In genomic region chr11:94550442-94550744, GRCm38 (mm10) we compare ENCODE assay signal across 32 mouse cellular contexts. TPM values are rescaled to one million over a fixed set of nuclear protein-coding genes. Genes with fewer than 3 reads are reported as not detected.
DNase-seq lines count a peak whose midpoint lies in the region; ATAC-seq and TF ChIP-seq lines count a peak whose summit lies in the region.
"Had no signal": no experiment of that assay in that cellular context is flagged by ENCODE, and none has a peak within 500 bp of the region (broad histone marks: within the 10 kb centered on the region; RNA-seq: fewer than 3 reads in every experiment).

No protein-coding gene starts in this region.

- H3K27ac ChIP-seq in limb, embryonic 14.5 days (replicated peaks; ENCODE audit: low read depth, low read length), result peak overlapping the region; percentile 33; the same call in 1 of the 2 replicates
- H3K27ac ChIP-seq: hindbrain, embryonic 10.5 days; intestine, embryonic 15.5 days; kidney, embryonic 15.5 days; midbrain, embryonic 15.5 days; neural tube, embryonic 12.5 days had no signal

- no peak for TF ChIP-seq POLR2A in limb, embryonic 14.5 days (IDR thresholded peaks at IDR 0.05; ENCODE audit: borderline replicate concordance, extremely low read depth, insufficient read depth, insufficient read length)

- DNase-seq in cerebellum, adult 9-11 months, result peak; percentile 46
- no peak for DNase-seq in limb, embryonic 14.5 days (ENCODE audit: low spot score)
- no peak for DNase-seq in frontal cortex, adult 2 months (ENCODE audit: extremely low spot score in 1 of 2, low spot score in 1 of 2)
- no peak for DNase-seq in thymus, postnatal 0 days (ENCODE audit: low spot score)
- DNase-seq: adrenal gland, postnatal 14 days; B cell, adult 2 months; cerebellum, postnatal 36 days; gastrocnemius, postnatal 25 days; heart, adult 18-20 months; heart, postnatal 10 days; kidney, postnatal 36 days; lung, adult 18-20 months; lung, postnatal 14 days; retina, postnatal 1 day; right cerebral cortex, postnatal 25 days; thymus, postnatal 36 days had no signal

- H3K9me3 ChIP-seq in megakaryocyte, embryonic 14.5 days, result peaks cover 7% of the 10 kb centered on the region
- H3K9me3 ChIP-seq in limb, embryonic 14.5 days (ENCODE audit: control insufficient read depth, low read length), result no peaks in the 10 kb centered on the region
- H3K9me3 ChIP-seq: G1E; intestine, embryonic 15.5 days; kidney, embryonic 15.5 days; midbrain, embryonic 15.5 days; neural tube, embryonic 12.5 days had no signal

- no peak overlapping the region for H3K4me2 ChIP-seq in limb, embryonic 14.5 days (replicated peaks; ENCODE audit: low read depth, low read length, severe bottlenecking)
- H3K4me2 ChIP-seq: heart, embryonic 12.5 days; intestine, embryonic 15.5 days; kidney, embryonic 15.5 days; liver, embryonic 11.5 days; midbrain, embryonic 15.5 days; neural tube, embryonic 12.5 days had no signal

- ATAC-seq in cerebellum, adult (ENCODE audit: insufficient number of reproducible peaks, low FRiP score, low TSS enrichment), result no peak
- ATAC-seq in megakaryocyte, adult 5-6 weeks (ENCODE audit: poor library complexity, severe bottlenecking), result no peak
- peak; percentile 6; the same call in 1 of the 2 replicates for ATAC-seq in common myeloid progenitor, adult 5-6 weeks (replicated peaks; ENCODE audit: low read depth, poor library complexity, severe bottlenecking)
- no peak for ATAC-seq in limb, embryonic 14.5 days (ENCODE audit: low FRiP score, low read depth)
- ATAC-seq: forebrain, embryonic 14.5 days; hindbrain, embryonic 16.5 days; intestine, embryonic 15.5 days; midbrain, embryonic 15.5 days had no signal

- peaks cover 12% of the 10 kb centered on the region for H3K36me3 ChIP-seq in megakaryocyte, embryonic 14.5 days (replicated peaks; ENCODE audit: low read length)
- no peaks in the 10 kb centered on the region for H3K36me3 ChIP-seq in limb, embryonic 14.5 days (ENCODE audit: control insufficient read depth, insufficient read depth, low read length)
- H3K36me3 ChIP-seq: hindbrain, embryonic 10.5 days; intestine, embryonic 15.5 days; midbrain, embryonic 15.5 days; neural tube, embryonic 12.5 days had no signal

- no peaks in the 10 kb centered on the region for H3K27me3 ChIP-seq in megakaryocyte, embryonic 14.5 days (replicated peaks)
- no peaks in the 10 kb centered on the region for H3K27me3 ChIP-seq in limb, embryonic 14.5 days (ENCODE audit: control insufficient read depth, insufficient read depth, low read length)
- H3K27me3 ChIP-seq: CH12.LX; heart, embryonic 12.5 days; intestine, embryonic 15.5 days; kidney, embryonic 15.5 days; midbrain, embryonic 15.5 days; neural tube, embryonic 12.5 days had no signal

- H3K4me1 ChIP-seq in megakaryocyte, embryonic 14.5 days, result peaks cover 55% of the 10 kb centered on the region
- H3K4me1 ChIP-seq in limb, embryonic 14.5 days (ENCODE audit: control insufficient read depth, insufficient read depth, low read length), result peaks cover 12% of the 10 kb centered on the region

- peak overlapping the region; percentile 71 for H3K4me3 ChIP-seq in megakaryocyte, embryonic 14.5 days (replicated peaks)
- H3K4me3 ChIP-seq in limb, embryonic 14.5 days (replicated peaks; ENCODE audit: low read length), result no peak overlapping the region
- H3K4me3 ChIP-seq: heart, embryonic 12.5 days; hindbrain, embryonic 10.5 days; intestine, embryonic 15.5 days; kidney, embryonic 15.5 days; midbrain, embryonic 15.5 days; neural tube, embryonic 12.5 days had no signal

- H3K9ac ChIP-seq in limb, embryonic 14.5 days (ENCODE audit: low read depth, low read length, severe bottlenecking), result no peak overlapping the region
- H3K9ac ChIP-seq: heart, embryonic 12.5 days; intestine, embryonic 15.5 days; kidney, embryonic 15.5 days; midbrain, embryonic 15.5 days; neural tube, embryonic 12.5 days had no signal

- 74% methylated on average over 5 of the region's 5 CpGs for WGBS in limb, embryonic 14.5 days

RNA-seq across cellular contexts. Expression of gene Rsad1, which starts 1.3 kb away (rescaled TPM):
- polyA plus RNA-seq in megakaryocyte, embryonic 14.5 days (2012; ENCODE audit: insufficient read depth, low replicate concordance), result 0.92 and 2.2 TPM in 2 replicates
- 0.32 and 0.40 TPM in 2 replicates for total RNA-seq in megakaryocyte, adult 5-6 weeks (2015)
- total RNA-seq in megakaryocyte, adult 5-6 weeks (2017), result 0.59 and 0.89 TPM in 2 replicates
- total RNA-seq in common myeloid progenitor, adult 5-6 weeks (2017), result 6.2 and 10.6 TPM in 2 replicates
- polyA plus RNA-seq in limb, embryonic 14.5 days (2012; rRNA removed), result 11.5 and 12.9 TPM in 2 replicates
- 2.2 and 3.9 TPM in 2 replicates for polyA plus RNA-seq in limb, embryonic 14.5 days (2014; fragmentation: Nextera tagmentation; extraction: Ambion mirVana)
- polyA plus RNA-seq in frontal cortex, adult 2 months (2012; rRNA removed), result 11.8 and 12.5 TPM in 2 replicates
- polyA plus RNA-seq in thymus, postnatal 0 days (2015; fragmentation: Nextera tagmentation; extraction: Ambion mirVana), result 2.4 and 3.2 TPM in 2 replicates

RNA-seq across cellular contexts. Expression of gene Chad, which starts 14.5 kb away (rescaled TPM):
- 0.45 TPM in 1 of 2 replicates, not detected in the other for polyA plus RNA-seq in megakaryocyte, embryonic 14.5 days (2012; ENCODE audit: insufficient read depth, low replicate concordance)
- total RNA-seq in megakaryocyte, adult 5-6 weeks (2015), result not detected in 2 replicates
- total RNA-seq in megakaryocyte, adult 5-6 weeks (2017), result not detected in 2 replicates
- total RNA-seq in common myeloid progenitor, adult 5-6 weeks (2017), result not detected in 2 replicates
- polyA plus RNA-seq in limb, embryonic 14.5 days (2012; rRNA removed), result 29.5 and 47.5 TPM in 2 replicates
- polyA plus RNA-seq in limb, embryonic 14.5 days (2014; fragmentation: Nextera tagmentation; extraction: Ambion mirVana), result 17.0 and 18.2 TPM in 2 replicates
- polyA plus RNA-seq in frontal cortex, adult 2 months (2012; rRNA removed), result 0.11 and 0.22 TPM in 2 replicates
- 0.94 and 1.3 TPM in 2 replicates for polyA plus RNA-seq in thymus, postnatal 0 days (2015; fragmentation: Nextera tagmentation; extraction: Ambion mirVana)
- total RNA-seq: adrenal gland, postnatal 14 days had no signal
- polyA plus RNA-seq: G1E had no signal

RNA-seq across cellular contexts. Expression of gene Mycbpap, which starts 28.9 kb away (rescaled TPM):
- polyA plus RNA-seq in megakaryocyte, embryonic 14.5 days (2012; ENCODE audit: insufficient read depth, low replicate concordance), result not detected in 2 replicates
- total RNA-seq in megakaryocyte, adult 5-6 weeks (2015), result 0.23 TPM in 1 of 2 replicates, not detected in the other
- total RNA-seq in megakaryocyte, adult 5-6 weeks (2017), result 0.20 TPM in 1 of 2 replicates, not detected in the other
- total RNA-seq in common myeloid progenitor, adult 5-6 weeks (2017), result 0.55 and 10.8 TPM in 2 replicates
- 2.5 and 2.6 TPM in 2 replicates for polyA plus RNA-seq in limb, embryonic 14.5 days (2012; rRNA removed)
- polyA plus RNA-seq in limb, embryonic 14.5 days (2014; fragmentation: Nextera tagmentation; extraction: Ambion mirVana), result 1.2 and 1.5 TPM in 2 replicates
- polyA plus RNA-seq in frontal cortex, adult 2 months (2012; rRNA removed), result 1.9 and 2.0 TPM in 2 replicates
- 0.14 and 0.17 TPM in 2 replicates for polyA plus RNA-seq in thymus, postnatal 0 days (2015; fragmentation: Nextera tagmentation; extraction: Ambion mirVana)
- total RNA-seq: G1E; gastrocnemius, postnatal 25 days; megakaryocyte-erythroid progenitor cell, adult 5-6 weeks had no signal
- polyA plus RNA-seq: G1E had no signal

RNA-seq across cellular contexts. Expression of gene Epn3, which starts 50.6 kb away (rescaled TPM):
- polyA plus RNA-seq in megakaryocyte, embryonic 14.5 days (2012; ENCODE audit: insufficient read depth, low replicate concordance), result not detected in 2 replicates
- not detected in 2 replicates for total RNA-seq in megakaryocyte, adult 5-6 weeks (2015)
- total RNA-seq in megakaryocyte, adult 5-6 weeks (2017), result not detected in 2 replicates
- not detected in 2 replicates for total RNA-seq in common myeloid progenitor, adult 5-6 weeks (2017)
- 3.0 and 3.6 TPM in 2 replicates for polyA plus RNA-seq in limb, embryonic 14.5 days (2012; rRNA removed)
- 3.5 and 4.3 TPM in 2 replicates for polyA plus RNA-seq in limb, embryonic 14.5 days (2014; fragmentation: Nextera tagmentation; extraction: Ambion mirVana)
- 0.60 and 1.2 TPM in 2 replicates for polyA plus RNA-seq in frontal cortex, adult 2 months (2012; rRNA removed)
- polyA plus RNA-seq in thymus, postnatal 0 days (2015; fragmentation: Nextera tagmentation; extraction: Ambion mirVana), result 0.78 and 0.91 TPM in 2 replicates
- total RNA-seq: G1E; megakaryocyte-erythroid progenitor cell, adult 5-6 weeks had no signal
- polyA plus RNA-seq: G1E had no signal

RNA-seq across cellular contexts. Expression of gene Acsf2, which starts 51.3 kb away (rescaled TPM):
- 12.9 and 26.6 TPM in 2 replicates for polyA plus RNA-seq in megakaryocyte, embryonic 14.5 days (2012; ENCODE audit: insufficient read depth, low replicate concordance)
- total RNA-seq in megakaryocyte, adult 5-6 weeks (2015), result 6.7 and 7.9 TPM in 2 replicates
- 0.37 and 1.1 TPM in 2 replicates for total RNA-seq in megakaryocyte, adult 5-6 weeks (2017)
- total RNA-seq in common myeloid progenitor, adult 5-6 weeks (2017), result 7.9 and 8.1 TPM in 2 replicates
- polyA plus RNA-seq in limb, embryonic 14.5 days (2012; rRNA removed), result 36.3 and 43.2 TPM in 2 replicates
- polyA plus RNA-seq in limb, embryonic 14.5 days (2014; fragmentation: Nextera tagmentation; extraction: Ambion mirVana), result 9.5 and 10.7 TPM in 2 replicates
- 16.1 and 17.0 TPM in 2 replicates for polyA plus RNA-seq in frontal cortex, adult 2 months (2012; rRNA removed)
- polyA plus RNA-seq in thymus, postnatal 0 days (2015; fragmentation: Nextera tagmentation; extraction: Ambion mirVana), result 2.7 and 3.0 TPM in 2 replicates
